Mouse (Mus musculus) erythroblast, embryonic 14.5 days (primary cell): Measurements from ENCODE around the gene Psmb5.

Source experiments
- GATA1 ChIP-seq: IDR thresholded peaks from 2 replicates; pipeline ENCODE4 v1.6.1; 2012; ENCODE audit warnings: low read length, inconsistent platforms, mixed read lengths
- TAL1 ChIP-seq: IDR thresholded peaks from 3 replicates; pipeline ENCODE4 v1.6.1; 2012; ENCODE audit warnings: low read length, inconsistent platforms, mixed read lengths

- TF ChIP-seq TAL1 = no peak
- no peak for TF ChIP-seq GATA1
Observed at GRCm38 (mm10) chr14:54575631-54576030, 42.2 kb downstream of the Psmb5 start.
